Mouse (Mus musculus) kidney, adult 18-20 months (tissue): ENCODE results near the gene Dennd4b.

Experiments used
- DNase-seq: peaks from one replicate; pipeline ENCODE4 v3.0.0; 2021

Dennd4b gene

GRCm38 (mm10) chr3:90253653-90254418 lies 11.1 kb upstream of the Dennd4b start, which contains the start of gene Crtc2:
Gene Crtc2 (plus strand): TSS chr3:90254163.
- peak; percentile 94 for DNase-seq

DNA sequence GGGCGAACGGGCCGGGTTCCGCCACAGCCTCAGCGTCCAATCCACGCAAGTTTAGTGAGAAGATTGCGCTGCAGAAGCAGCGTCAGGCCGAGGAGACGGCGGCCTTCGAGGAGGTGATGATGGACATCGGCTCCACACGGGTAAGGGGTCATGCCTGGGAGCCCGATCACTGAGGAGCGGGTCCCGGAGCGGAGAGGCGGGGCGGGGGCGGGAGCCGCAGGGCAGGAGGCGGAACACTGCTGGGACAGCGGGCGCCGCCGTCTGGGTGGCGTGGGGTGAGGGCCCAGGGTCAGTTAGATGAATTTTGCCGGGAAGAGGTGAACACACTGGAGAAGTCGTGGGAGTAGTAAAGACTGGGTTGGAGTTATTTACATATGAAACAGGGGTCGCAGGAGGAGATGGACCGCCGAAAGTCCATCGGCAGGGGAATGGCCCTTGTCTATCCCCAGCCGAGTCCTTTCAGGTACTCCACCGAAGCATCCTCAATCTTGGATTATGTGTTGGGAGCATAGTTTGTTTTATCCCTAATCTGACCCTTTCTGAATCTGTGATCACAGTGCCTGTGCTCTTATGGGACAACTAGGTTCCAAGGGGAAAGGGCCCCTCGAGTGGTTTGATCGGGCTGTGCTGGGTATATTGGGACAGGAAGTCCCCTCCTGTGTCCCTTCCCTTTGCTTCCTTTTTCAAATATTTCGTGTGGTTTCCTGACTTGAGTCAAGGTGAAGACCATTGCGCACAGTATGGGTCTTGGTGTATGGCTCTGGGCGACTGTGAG lies 10.4 kb upstream of the Dennd4b start:
- DNase-seq = no peak

DNA sequence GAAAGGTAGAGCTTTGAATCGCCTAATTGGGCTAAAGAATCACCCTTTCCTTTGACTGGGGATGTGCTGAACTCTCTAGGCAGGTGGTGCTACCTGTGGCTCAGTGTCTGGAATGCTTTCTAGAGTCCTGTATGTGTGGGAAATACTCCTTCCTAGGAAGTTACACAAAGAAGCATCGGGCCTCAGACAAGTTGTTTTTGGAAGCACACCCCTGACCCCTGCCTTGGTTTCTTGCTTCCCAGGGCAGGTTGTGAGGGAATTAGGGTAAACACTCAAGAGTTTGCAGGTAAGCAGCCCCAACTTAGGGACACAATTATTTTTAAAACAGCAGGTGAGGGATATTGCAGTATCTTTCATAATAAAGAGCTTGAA lies 9.8 kb upstream of the Dennd4b start:
- no peak for DNase-seq

GRCm38 (mm10) chr3:90255784-90256353 lies 9.1 kb upstream of the Dennd4b start:
- DNase-seq = no peak

DNA sequence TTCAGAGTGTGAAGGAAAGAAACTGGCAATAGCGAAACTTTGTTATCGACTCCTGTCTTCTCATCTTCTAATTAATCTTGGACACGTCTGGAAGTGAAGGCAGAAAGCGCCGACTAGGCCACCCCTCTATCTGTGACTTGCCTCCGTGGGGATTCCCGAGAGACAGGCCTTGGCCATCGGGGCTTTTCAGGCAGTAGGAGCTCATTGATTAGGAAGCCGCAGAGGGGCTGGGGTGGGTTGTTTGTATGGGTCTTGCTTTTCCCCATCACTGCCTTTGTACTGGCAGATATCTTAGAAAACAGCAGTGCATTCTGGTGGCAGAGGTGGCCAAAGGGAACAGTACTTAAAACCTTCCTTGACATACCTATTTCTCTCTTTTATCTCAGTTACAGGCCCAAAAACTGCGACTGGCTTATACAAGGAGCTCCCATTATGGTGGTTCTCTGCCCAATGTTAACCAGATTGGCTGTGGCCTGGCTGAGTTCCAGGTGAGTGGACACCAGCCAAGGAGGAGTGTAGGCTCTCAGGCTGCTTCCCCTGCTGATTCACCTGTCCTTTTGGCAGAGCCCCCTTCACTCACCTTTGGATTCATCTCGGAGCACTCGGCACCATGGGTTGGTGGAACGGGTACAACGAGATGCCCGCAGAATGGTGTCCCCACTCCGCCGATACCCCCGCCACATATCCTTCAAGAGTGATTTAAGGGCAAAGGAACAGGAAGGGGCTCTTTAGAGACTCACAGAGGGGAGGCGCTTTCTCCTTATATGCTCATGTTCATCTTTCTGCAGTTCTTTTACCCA lies 8.1 kb upstream of the Dennd4b start:
- DNase-seq = peak; percentile 67

GRCm38 (mm10) chr3:90258521-90258920 lies 6.5 kb upstream of the Dennd4b start:
- DNase-seq = peak; percentile 35

DNA sequence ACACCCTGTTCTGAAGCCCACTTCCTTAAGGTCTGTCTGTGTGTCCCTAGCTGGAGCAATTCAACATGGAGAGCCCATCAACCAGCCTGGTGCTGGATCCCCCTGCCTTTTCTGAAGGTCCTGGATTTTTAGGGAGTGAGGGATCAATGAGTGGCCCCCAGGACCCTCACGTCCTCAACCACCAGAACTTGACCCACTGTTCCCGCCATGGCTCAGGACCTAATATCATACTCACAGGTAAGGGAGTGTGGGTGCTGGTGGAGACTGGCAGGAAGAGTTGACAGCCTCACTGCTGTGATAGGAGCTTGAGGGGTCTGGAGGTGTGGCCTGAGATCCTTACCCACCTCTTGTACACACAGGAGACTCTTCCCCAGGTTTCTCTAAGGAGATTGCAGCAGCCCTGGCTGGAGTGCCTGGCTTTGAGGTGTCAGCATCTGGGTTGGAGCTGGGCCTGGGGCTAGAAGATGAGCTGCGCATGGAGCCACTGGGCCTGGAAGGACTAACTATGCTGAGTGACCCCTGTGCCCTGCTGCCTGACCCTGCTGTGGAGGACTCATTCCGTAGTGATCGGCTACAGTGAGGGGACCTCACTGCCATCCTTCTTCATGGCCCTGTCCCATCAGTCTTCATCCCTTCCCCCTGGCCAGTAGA lies 1.7 kb upstream of the Dennd4b start:
- DNase-seq = no peak

DNA sequence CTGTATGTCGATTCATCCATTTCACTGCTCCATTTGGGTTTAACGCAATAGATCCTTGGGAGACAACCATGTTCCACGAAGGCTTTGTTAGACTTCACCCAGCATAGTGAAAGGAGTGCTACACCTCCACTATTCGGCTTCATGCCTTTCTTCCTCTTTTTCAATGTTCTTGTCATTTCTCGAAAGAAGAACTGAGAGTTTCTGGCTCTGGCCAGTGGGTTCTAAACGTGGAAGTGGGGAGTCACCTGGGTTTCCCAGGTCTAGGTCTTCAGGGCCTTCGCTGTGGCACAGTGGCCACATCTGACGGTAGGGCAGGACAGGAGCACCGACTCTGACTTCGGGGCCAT lies 325 bp upstream of the Dennd4b start:
- no peak for DNase-seq

- DNase-seq = no peak
Measured at GRCm38 (mm10) chr3:90265932-90266741, 1.2 kb downstream of the Dennd4b start.

- DNase-seq = no peak
Measured at GRCm38 (mm10) chr3:90266901-90267775, 2.2 kb downstream of the Dennd4b start.

- no peak for DNase-seq
Measured at GRCm38 (mm10) chr3:90268190-90268589, 3.2 kb downstream of the Dennd4b start.

- no peak for DNase-seq
Measured at GRCm38 (mm10) chr3:90268971-90269370, 4.0 kb downstream of the Dennd4b start.

- DNase-seq = no peak
Measured at GRCm38 (mm10) chr3:90270784-90271183, 5.8 kb downstream of the Dennd4b start.

GRCm38 (mm10) chr3:90272170-90272569 lies 7.2 kb downstream of the Dennd4b start:
- DNase-seq = no peak

- DNase-seq = no peak
Measured at GRCm38 (mm10) chr3:90273855-90274254, 8.9 kb downstream of the Dennd4b start.

DNA sequence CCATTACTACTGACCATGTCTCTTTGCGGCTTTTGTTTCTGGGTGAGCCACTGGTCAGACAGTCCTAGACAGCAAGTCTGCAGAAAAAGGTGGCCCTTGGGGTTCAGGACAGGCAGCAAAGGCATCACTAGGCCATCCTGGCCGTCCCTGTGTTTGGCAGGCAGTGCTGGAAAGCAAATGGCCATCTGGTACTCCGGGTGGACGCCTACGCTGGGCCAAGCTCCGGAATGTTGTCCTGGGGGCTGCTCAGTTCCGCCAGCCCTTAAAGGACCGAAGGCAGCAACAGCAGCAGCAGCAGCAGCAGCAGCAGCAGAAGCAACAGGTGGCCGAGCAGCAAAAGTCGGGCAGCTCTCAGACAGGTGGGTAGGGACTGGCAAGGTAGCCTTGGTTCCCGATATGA lies 10.3 kb downstream of the Dennd4b start:
- no peak for DNase-seq

GRCm38 (mm10) chr3:90276858-90277257 lies 11.9 kb downstream of the Dennd4b start:
- no peak for DNase-seq

GRCm38 (mm10) chr3:90277793-90278192 lies 12.8 kb downstream of the Dennd4b start:
- DNase-seq = no peak

DNA sequence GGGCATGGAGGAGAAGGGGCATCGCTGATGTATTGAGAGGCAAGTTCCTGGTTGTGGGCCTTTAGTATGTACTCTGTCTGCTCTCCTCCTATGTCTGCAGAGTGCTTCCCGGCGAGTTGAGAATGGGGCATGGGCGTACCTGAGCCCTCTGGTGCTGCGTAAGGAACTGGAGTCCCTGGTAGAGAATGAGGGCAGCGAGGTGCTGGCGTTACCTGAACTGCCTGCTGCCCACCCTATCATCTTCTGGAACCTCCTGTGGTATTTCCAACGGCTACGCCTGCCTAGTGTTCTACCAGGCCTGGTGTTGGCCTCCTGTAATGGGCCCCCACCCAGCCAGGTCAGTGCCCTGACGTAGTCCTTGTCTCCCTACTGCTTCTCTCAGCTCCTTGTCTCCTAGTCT lies 13.2 kb downstream of the Dennd4b start:
- no peak for DNase-seq

GRCm38 (mm10) chr3:90279216-90279615 lies 14.2 kb downstream of the Dennd4b start:
- no peak for DNase-seq

- no peak for DNase-seq
Measured at GRCm38 (mm10) chr3:90279743-90280142, 14.8 kb downstream of the Dennd4b start.
